12 mouse cellular contexts compared by ENCODE assay signal in the genomic region with DNA sequence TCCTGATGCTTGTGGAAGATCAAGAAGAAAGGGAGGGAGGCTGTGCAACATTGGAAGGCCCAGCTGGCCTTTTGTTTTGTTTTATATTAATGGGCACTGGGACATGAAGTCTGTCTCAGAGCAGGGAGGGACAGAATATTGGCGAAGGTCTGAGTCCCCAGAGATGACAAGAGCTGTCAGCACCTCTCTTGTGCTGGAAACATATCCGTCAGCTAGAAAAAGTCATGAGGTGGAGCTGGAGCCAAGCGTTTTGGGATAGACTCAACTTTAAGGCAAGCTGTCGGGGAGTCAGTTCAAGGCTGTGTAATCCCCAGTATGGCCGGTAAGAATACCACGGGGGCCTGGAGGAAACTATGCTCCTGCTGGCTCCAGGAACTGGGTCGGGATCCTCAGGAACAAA.
A peak's percentile ranks its signal among the peaks of the same experiment; 100 is the strongest.
DNase-seq lines count a peak whose midpoint lies in the region; ATAC-seq and TF ChIP-seq lines count a peak whose summit lies in the region.
"Had no signal": no experiment of that assay in that cellular context is flagged by ENCODE, and none has a peak within 500 bp of the region (broad histone marks: within the 10 kb centered on the region; RNA-seq: fewer than 3 reads in every experiment).

No protein-coding gene starts in this region.

- H3K79me2 ChIP-seq in C2C12 (ENCODE audit: control insufficient read depth, insufficient read depth), result no peaks in the 10 kb centered on the region

- WGBS in embryonic facial prominence, embryonic 14.5 days, result 52% methylated on average over 7 of the region's 7 CpGs
- WGBS in lung, embryonic 14.5 days, result 47% methylated on average over 7 of the region's 7 CpGs

- no peak overlapping the region for H3K4me3 ChIP-seq in C2C12 (ENCODE audit: insufficient read depth, poor library complexity, severe bottlenecking)
- H3K4me3 ChIP-seq in embryonic facial prominence, embryonic 14.5 days (ENCODE audit: low read depth, low read length), result no peak overlapping the region
- H3K4me3 ChIP-seq in lung, embryonic 14.5 days (ENCODE audit: low read depth, low read length), result no peak overlapping the region
- H3K4me3 ChIP-seq: erythroblast, embryonic 14.5 days; hindbrain, embryonic 10.5 days had no signal

- TF ChIP-seq CTCF in C2C12 (IDR thresholded peaks at IDR 0.05; ENCODE audit: control insufficient read depth, insufficient read depth, insufficient read length), result no peak
- no peak for TF ChIP-seq CTCF in lung, embryonic 14.5 days (IDR thresholded peaks at IDR 0.05; ENCODE audit: low read depth)

- H3K9ac ChIP-seq in embryonic facial prominence, embryonic 14.5 days (ENCODE audit: low read depth, low read length), result no peak overlapping the region
- no peak overlapping the region for H3K9ac ChIP-seq in lung, embryonic 14.5 days

- no peak for ATAC-seq in embryonic facial prominence, embryonic 14.5 days (ENCODE audit: low read depth)
- ATAC-seq in lung, embryonic 14.5 days (ENCODE audit: insufficient read depth), result peak; percentile 64; the same call in 1 of the 2 replicates
- no peak for ATAC-seq in megakaryocyte, adult 5-6 weeks (ENCODE audit: poor library complexity, severe bottlenecking)

- H3K36me3 ChIP-seq in C2C12 (ENCODE audit: control insufficient read depth, insufficient read depth), result no peaks in the 10 kb centered on the region
- H3K36me3 ChIP-seq in embryonic facial prominence, embryonic 14.5 days (ENCODE audit: control insufficient read depth, insufficient read depth, low read length), result no peaks in the 10 kb centered on the region
- no peaks in the 10 kb centered on the region for H3K36me3 ChIP-seq in lung, embryonic 14.5 days (ENCODE audit: insufficient read depth)
- H3K36me3 ChIP-seq: hindbrain, embryonic 10.5 days had no signal

- H3K4me1 ChIP-seq in embryonic facial prominence, embryonic 14.5 days (ENCODE audit: control insufficient read depth, insufficient read depth, low read length), result peaks cover 27% of the 10 kb centered on the region
- peaks cover 11% of the 10 kb centered on the region; the same call in 1 of the 2 replicates for H3K4me1 ChIP-seq in lung, embryonic 14.5 days (ENCODE audit: insufficient read depth)

- H3K79me3 ChIP-seq in C2C12 (ENCODE audit: low read depth), result no peaks in the 10 kb centered on the region

- H3K9me3 ChIP-seq in embryonic facial prominence, embryonic 14.5 days (ENCODE audit: control insufficient read depth, low read length), result no peaks in the 10 kb centered on the region
- H3K9me3 ChIP-seq in lung, embryonic 14.5 days (ENCODE audit: low read depth, low read length), result no peaks in the 10 kb centered on the region
- H3K9me3 ChIP-seq: hindbrain, embryonic 10.5 days had no signal

- DNase-seq in embryonic facial prominence, embryonic 14.5 days (ENCODE audit: low spot score), result peak; percentile 54
- DNase-seq in heart, adult 9 months (ENCODE audit: low spot score in 2 of 2), result peak; percentile 83 to 90
- DNase-seq in lung, embryonic 14.5 days, result peak; percentile 77
- DNase-seq in T-cell, adult 2 months (ENCODE audit: low spot score), result no peak
- DNase-seq in kidney, postnatal 4 days, result no peak
- no peak for DNase-seq in layer of hippocampus, adult 9-10 months (ENCODE audit: low spot score)
- DNase-seq: cerebellum, adult 11 months; right cerebral cortex, postnatal 4 days had no signal

- no peak overlapping the region for H3K4me2 ChIP-seq in embryonic facial prominence, embryonic 14.5 days (ENCODE audit: low read depth, low read length)
- no peak overlapping the region for H3K4me2 ChIP-seq in lung, embryonic 14.5 days

- H3K27ac ChIP-seq in embryonic facial prominence, embryonic 14.5 days (replicated peaks; ENCODE audit: low read depth, low read length), result 0 out of 2 replicates have a peak overlapping the region, but pooled peaks have one; percentile 31
- H3K27ac ChIP-seq in lung, embryonic 14.5 days (ENCODE audit: low read depth), result peak overlapping the region; percentile 81; the same call in 1 of the 2 replicates
- H3K27ac ChIP-seq: hindbrain, embryonic 10.5 days had no signal

- no peaks in the 10 kb centered on the region for H3K27me3 ChIP-seq in C2C12 (ENCODE audit: control insufficient read depth, insufficient read depth, insufficient read length)
- H3K27me3 ChIP-seq in embryonic facial prominence, embryonic 14.5 days (replicated peaks; ENCODE audit: control insufficient read depth, insufficient read depth, low read length), result no peaks in the 10 kb centered on the region; the same call in 1 of the 2 replicates
- no peaks in the 10 kb centered on the region for H3K27me3 ChIP-seq in lung, embryonic 14.5 days (ENCODE audit: insufficient read depth, low read length)

- peak overlapping the region; percentile 4 for H3ac ChIP-seq in C2C12 (ENCODE audit: control insufficient read depth, insufficient read length, low read depth)

TF ChIP-seq in C2C12, 6 proteins besides CTCF, POLR2A, EP300 and RAD21:
- TF ChIP-seq CEBPB (IDR thresholded peaks at IDR 0.05; ENCODE audit: low read depth) (no peak), MYOD1 (IDR thresholded peaks at IDR 0.05; ENCODE audit: control insufficient read depth, insufficient read length, low read depth) (no peak), MYOG (IDR thresholded peaks at IDR 0.05; ENCODE audit: control insufficient read depth, extremely low read depth, insufficient read length) (no peak), MAX (IDR thresholded peaks at IDR 0.05) (no peak), USF1 (IDR thresholded peaks at IDR 0.05; ENCODE audit: low read depth) (no peak), FOSL1 (IDR thresholded peaks at IDR 0.05; ENCODE audit: insufficient read depth, low read length, poor library complexity, severe bottlenecking) (no peak)

Comparison
In these comparisons a context has a peak if more than half of its experiments do, and no peak if none do; other contexts are left out.
1. DNase-seq: peak in embryonic facial prominence, embryonic 14.5 days (single experiment), heart, adult 9 months (2 of 2) and lung, embryonic 14.5 days (single experiment); none in T-cell, adult 2 months (single experiment), kidney, postnatal 4 days (0 of 2) and layer of hippocampus, adult 9-10 months (single experiment).